Mouse (Mus musculus): ENCODE measurements at regions not wholly inside any gene's neighbourhood (a gene's known extent, or its start where the extent isn't known, plus 50 kb on each side); places are given as distances from the start of the nearest gene placed in this dataset.
A peak's percentile ranks its signal among the peaks of the same experiment; 100 is the strongest.

GRCm38 (mm10) chr6:100436507-100436906, 149.2 kb upstream of the Rybp start:
- no peaks in the 10 kb centered on the region for H3K9me3 ChIP-seq
- H3K4me2 ChIP-seq: no peak overlapping the region
- no peak overlapping the region for H3K9ac ChIP-seq
- no peaks in the 10 kb centered on the region for H3K36me3 ChIP-seq
- peaks cover 33% of the 10 kb centered on the region for H3K4me1 ChIP-seq (replicated peaks)
- no peak overlapping the region for H3K4me3 ChIP-seq
- WGBS: 64% methylated on average over 2 of the region's 2 CpGs
- ATAC-seq (ENCODE audit: low read depth): no peak
- no peak overlapping the region for H3K27ac ChIP-seq (replicated peaks)
- peaks cover 28% of the 10 kb centered on the region for H3K27me3 ChIP-seq

DNA sequence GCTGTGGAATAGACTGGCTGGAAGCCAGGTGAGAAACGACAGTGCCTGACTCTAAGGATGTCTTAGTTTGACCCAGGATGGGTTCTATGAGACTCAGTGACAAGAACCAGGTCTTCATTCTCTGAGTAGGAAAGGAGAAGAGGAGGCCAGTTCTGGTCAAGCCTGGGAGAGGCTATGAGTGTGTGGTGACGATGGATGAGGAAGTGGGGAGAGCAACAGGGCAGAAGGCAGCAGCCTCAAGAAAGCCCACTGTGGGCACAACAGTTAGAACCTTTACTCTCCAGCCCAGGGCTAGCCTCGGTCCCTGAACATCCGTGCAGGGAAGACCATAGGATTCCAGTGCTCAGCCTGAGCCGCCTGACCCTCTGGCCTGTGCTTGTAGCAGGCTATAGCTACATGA, 147.9 kb upstream of the Rybp start:
- ATAC-seq (ENCODE audit: low read depth): no peak
- H3K27ac ChIP-seq (replicated peaks): no peak overlapping the region
- peaks cover 33% of the 10 kb centered on the region for H3K4me1 ChIP-seq (replicated peaks)
- no peaks in the 10 kb centered on the region for H3K9me3 ChIP-seq
- no peak overlapping the region for H3K4me2 ChIP-seq
- WGBS: 71% methylated on average over 5 of the region's 5 CpGs
- no peak overlapping the region for H3K9ac ChIP-seq
- H3K27me3 ChIP-seq: peaks cover 40% of the 10 kb centered on the region
- no peak overlapping the region for H3K4me3 ChIP-seq
- no peaks in the 10 kb centered on the region for H3K36me3 ChIP-seq

DNA sequence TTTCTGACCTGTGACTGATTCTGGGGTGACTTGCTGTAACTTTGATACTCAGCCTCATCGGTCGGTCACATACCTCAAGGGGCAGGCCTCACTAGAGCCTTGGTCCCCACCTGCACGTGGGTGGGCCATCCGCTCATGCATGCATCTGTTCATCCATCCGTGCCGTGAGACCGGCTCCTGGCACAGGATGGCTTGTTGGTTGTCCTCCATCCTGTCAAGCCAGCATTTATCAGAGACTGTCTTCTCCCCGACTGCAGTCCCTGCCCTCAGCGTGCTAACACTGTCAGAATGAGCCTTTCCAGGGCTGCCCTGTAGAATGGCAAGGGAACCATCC, 146.2 kb upstream of the Rybp start:
- Histone ChIP-seq H3K4me2 (no peak overlapping the region), H3K4me3 (no peak overlapping the region), H3K27ac (replicated peaks) (no peak overlapping the region), H3K4me1 (replicated peaks) (peaks cover 21% of the 10 kb centered on the region), H3K36me3 (no peaks in the 10 kb centered on the region), H3K9ac (0 out of 2 replicates have a peak overlapping the region, but pooled peaks have one; percentile 9), H3K27me3 (peaks cover 44% of the 10 kb centered on the region), H3K9me3 (no peaks in the 10 kb centered on the region)
- whole genome bisulfite sequencing: 32% methylated on average over 9 of the region's 9 CpGs
- 0 out of 2 replicates have a peak, but pooled peaks have one; percentile 15 for ATAC-seq (ENCODE audit: low read depth)

DNA sequence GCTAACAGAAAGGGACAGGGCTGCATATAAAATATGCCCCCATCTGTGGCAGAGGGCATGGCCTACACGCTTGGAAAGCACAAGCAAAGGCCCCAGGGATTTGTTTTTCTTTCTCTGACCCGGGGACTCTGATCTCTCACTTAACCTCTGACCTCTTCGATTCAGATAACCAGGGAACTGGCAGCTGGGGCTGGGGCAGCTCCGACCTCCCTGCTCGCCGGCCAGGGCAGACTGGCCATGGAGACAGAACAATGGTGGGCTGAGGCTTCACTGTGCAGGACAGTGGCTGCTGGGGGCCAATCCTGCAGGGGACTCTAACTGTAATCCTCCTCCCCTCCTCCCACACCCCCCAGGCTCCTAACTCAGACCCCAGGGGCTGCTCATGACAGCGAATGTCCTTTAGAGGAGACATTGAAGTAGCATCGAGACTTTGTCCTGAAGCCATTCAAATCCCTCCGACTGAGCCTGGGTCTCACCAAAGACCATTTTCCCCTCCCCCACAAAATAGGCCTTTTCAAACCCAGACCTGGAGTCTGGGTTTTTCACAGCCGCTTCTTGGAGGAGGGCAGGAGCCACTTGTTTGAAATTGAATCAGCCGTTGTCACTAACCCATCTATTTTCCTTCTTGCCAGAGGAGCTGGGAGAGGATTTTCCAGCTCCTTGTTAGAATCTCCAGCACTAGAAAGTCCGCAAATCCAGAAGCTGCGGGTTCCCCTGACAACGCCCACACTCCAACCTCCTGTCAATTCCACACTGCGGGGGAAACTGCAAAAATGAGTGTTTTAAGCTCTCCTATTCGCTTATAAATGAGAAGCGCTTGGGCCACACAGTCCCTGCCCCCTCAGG, 145.6 kb upstream of the Rybp start:
- H3K27ac ChIP-seq (replicated peaks): no peak overlapping the region
- no peak overlapping the region for H3K4me2 ChIP-seq
- no peak overlapping the region for H3K4me3 ChIP-seq
- 12% methylated on average over 17 of the region's 17 CpGs for WGBS
- H3K27me3 ChIP-seq: peaks cover 42% of the 10 kb centered on the region
- 0 out of 2 replicates have a peak overlapping the region, but pooled peaks have one; percentile 9 for H3K9ac ChIP-seq
- peaks cover 15% of the 10 kb centered on the region for H3K4me1 ChIP-seq (replicated peaks)
- peak; percentile 40; the same call in 1 of the 2 replicates for ATAC-seq (ENCODE audit: low read depth)
- no peaks in the 10 kb centered on the region for H3K36me3 ChIP-seq
- no peaks in the 10 kb centered on the region for H3K9me3 ChIP-seq

DNA sequence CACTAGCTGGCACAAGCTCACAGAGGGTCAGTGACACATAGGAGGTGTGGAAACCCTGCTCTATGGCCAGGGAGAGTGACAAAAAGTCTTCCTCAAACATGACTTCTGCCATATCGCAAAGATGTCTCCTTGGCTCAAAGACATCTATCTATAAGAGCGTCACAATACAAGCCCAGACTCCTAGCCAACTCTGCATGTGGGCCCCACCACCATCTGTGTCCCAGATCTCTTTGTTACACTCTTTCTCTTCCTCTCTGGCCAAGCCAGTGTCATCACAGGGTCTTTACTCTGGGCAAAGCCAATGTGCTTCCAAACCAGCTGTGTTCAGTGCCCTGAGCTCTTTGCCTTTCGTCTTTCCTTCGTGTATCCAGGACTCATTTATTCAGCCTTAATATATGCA, 143.0 kb upstream of the Rybp start:
- Histone ChIP-seq H3K36me3 (no peaks in the 10 kb centered on the region), H3K4me3 (no peak overlapping the region), H3K9ac (no peak overlapping the region), H3K27ac (replicated peaks) (no peak overlapping the region), H3K4me2 (no peak overlapping the region), H3K27me3 (peaks cover 39% of the 10 kb centered on the region), H3K4me1 (replicated peaks) (peaks cover 14% of the 10 kb centered on the region), H3K9me3 (no peaks in the 10 kb centered on the region)
- no peak for ATAC-seq (ENCODE audit: low read depth)
- 68% methylated on average over 4 of the region's 4 CpGs for WGBS

GRCm38 (mm10) chr6:100429511-100429910, 142.2 kb upstream of the Rybp start:
- no peak for ATAC-seq (ENCODE audit: low read depth)
- Histone ChIP-seq H3K4me3 (no peak overlapping the region), H3K27ac (replicated peaks) (no peak overlapping the region), H3K27me3 (peaks cover 33% of the 10 kb centered on the region), H3K4me1 (replicated peaks) (peaks cover 14% of the 10 kb centered on the region), H3K36me3 (no peaks in the 10 kb centered on the region), H3K4me2 (no peak overlapping the region), H3K9ac (no peak overlapping the region), H3K9me3 (no peaks in the 10 kb centered on the region)
- WGBS: 84% methylated on average over 6 of the region's 6 CpGs

DNA sequence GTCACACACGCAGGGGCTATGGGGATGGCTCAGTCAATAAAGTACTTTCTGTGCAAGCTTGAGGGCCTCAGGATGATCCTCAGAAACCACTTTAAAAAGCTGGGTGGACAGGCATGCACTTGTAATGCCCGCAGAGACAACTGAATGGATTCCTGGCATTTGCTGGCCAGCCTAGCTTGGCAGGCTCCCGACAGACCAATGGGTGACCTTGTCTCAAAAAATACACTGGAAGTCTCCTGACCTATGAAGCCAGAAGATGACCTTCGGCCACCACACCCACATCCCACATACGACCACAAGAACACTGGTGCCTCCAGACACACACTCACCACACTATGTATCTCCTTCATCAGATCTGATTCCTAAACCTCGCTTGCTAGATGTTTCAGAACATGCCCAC, 141.5 kb upstream of the Rybp start:
- Histone ChIP-seq H3K4me3 (no peak overlapping the region), H3K9me3 (no peaks in the 10 kb centered on the region), H3K9ac (no peak overlapping the region), H3K36me3 (no peaks in the 10 kb centered on the region), H3K4me1 (replicated peaks) (peaks cover 14% of the 10 kb centered on the region), H3K27me3 (peaks cover 33% of the 10 kb centered on the region), H3K27ac (replicated peaks) (no peak overlapping the region), H3K4me2 (no peak overlapping the region)
- no peak for ATAC-seq (ENCODE audit: low read depth)
- WGBS: 84% methylated on average over 6 of the region's 6 CpGs

- no peak overlapping the region for H3K4me2 ChIP-seq
- ATAC-seq (ENCODE audit: low read depth): no peak
- H3K27ac ChIP-seq (replicated peaks): no peak overlapping the region
- no peak overlapping the region for H3K4me3 ChIP-seq
- H3K9ac ChIP-seq: no peak overlapping the region
- no peaks in the 10 kb centered on the region for H3K36me3 ChIP-seq
- WGBS: 68% methylated on average over 1 of the region's 1 CpGs
- H3K27me3 ChIP-seq: peaks cover 26% of the 10 kb centered on the region
- H3K9me3 ChIP-seq: no peaks in the 10 kb centered on the region
- H3K4me1 ChIP-seq (replicated peaks): peaks cover 15% of the 10 kb centered on the region
Observed at GRCm38 (mm10) chr6:100425551-100425950, 138.3 kb upstream of the Rybp start.

- H3K27me3 ChIP-seq: peaks cover 26% of the 10 kb centered on the region
- no peak overlapping the region for H3K9ac ChIP-seq
- no peaks in the 10 kb centered on the region for H3K9me3 ChIP-seq
- no peak overlapping the region for H3K4me2 ChIP-seq
- no peak overlapping the region for H3K4me3 ChIP-seq
- 71% methylated on average over 12 of the region's 12 CpGs for WGBS
- peaks cover 15% of the 10 kb centered on the region for H3K4me1 ChIP-seq (replicated peaks)
- no peaks in the 10 kb centered on the region for H3K36me3 ChIP-seq
- no peak overlapping the region for H3K27ac ChIP-seq (replicated peaks)
- no peak for ATAC-seq (ENCODE audit: low read depth)
Observed at GRCm38 (mm10) chr6:100424788-100425403, 137.6 kb upstream of the Rybp start.

DNA sequence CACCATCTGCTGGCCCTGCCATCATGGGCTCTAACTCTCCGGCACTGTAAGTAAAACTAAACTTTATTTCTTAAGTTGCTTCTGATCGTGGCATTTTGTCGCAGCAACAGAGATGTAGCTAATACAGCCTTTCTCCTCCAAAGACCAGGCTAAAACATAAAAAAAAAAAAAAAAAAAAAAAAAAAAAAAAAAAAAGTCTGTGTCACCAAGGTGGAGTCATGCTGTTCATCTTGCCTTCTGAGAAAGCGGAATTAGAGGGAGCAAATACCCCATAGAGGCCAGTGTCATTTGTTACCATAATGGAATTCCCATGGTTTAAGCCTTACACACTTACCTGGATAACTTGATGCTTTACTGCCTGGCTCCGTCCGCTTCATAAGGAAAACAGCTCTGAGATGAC, 136.9 kb upstream of the Rybp start:
- Histone ChIP-seq H3K9ac (no peak overlapping the region), H3K9me3 (no peaks in the 10 kb centered on the region), H3K27me3 (peaks cover 21% of the 10 kb centered on the region), H3K4me3 (no peak overlapping the region), H3K27ac (replicated peaks) (no peak overlapping the region), H3K4me2 (no peak overlapping the region), H3K36me3 (no peaks in the 10 kb centered on the region), H3K4me1 (replicated peaks) (peaks cover 15% of the 10 kb centered on the region)
- ATAC-seq (ENCODE audit: low read depth): no peak
- 90% methylated on average over 6 of the region's 6 CpGs for WGBS

- Histone ChIP-seq H3K9me3 (no peaks in the 10 kb centered on the region), H3K9ac (no peak overlapping the region), H3K36me3 (no peaks in the 10 kb centered on the region), H3K4me1 (replicated peaks) (peaks cover 15% of the 10 kb centered on the region), H3K4me2 (no peak overlapping the region), H3K27ac (replicated peaks) (no peak overlapping the region), H3K4me3 (no peak overlapping the region), H3K27me3 (peaks cover 23% of the 10 kb centered on the region)
- no peak for ATAC-seq (ENCODE audit: low read depth)
- WGBS: 87% methylated on average over 12 of the region's 12 CpGs
Observed at GRCm38 (mm10) chr6:100423636-100424035, 136.4 kb upstream of the Rybp start.

DNA sequence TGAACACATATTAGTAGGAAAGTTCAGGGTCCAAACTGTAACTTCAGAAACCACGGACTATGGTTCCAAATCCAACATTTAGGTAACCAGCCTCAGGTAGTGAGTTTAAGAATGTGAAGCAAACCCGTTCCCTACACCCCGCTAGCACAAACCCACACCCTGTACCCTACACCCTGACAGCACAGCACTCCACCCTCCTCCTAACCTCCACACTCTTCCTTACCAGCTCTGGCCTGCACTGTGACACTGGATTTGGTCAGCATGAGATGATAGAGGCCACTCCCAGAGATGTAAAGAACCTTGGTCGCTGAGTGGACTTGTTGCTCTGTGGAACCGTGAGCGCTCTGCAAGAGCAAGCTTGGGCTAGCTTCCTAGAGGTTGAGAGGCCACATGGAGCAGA, 135.3 kb upstream of the Rybp start:
- 76% methylated on average over 6 of the region's 6 CpGs for WGBS
- no peaks in the 10 kb centered on the region for H3K36me3 ChIP-seq
- peaks cover 15% of the 10 kb centered on the region for H3K4me1 ChIP-seq (replicated peaks)
- peaks cover 23% of the 10 kb centered on the region for H3K27me3 ChIP-seq
- no peaks in the 10 kb centered on the region for H3K9me3 ChIP-seq
- no peak overlapping the region for H3K4me2 ChIP-seq
- no peak for ATAC-seq (ENCODE audit: low read depth)
- H3K4me3 ChIP-seq: no peak overlapping the region
- no peak overlapping the region for H3K27ac ChIP-seq (replicated peaks)
- H3K9ac ChIP-seq: no peak overlapping the region

Data from neural tube, embryonic 13.5 days (tissue).